Mouse (Mus musculus): ENCODE results near the gene Olfm4. TPM values are rescaled to one million over a fixed set of nuclear protein-coding genes. Genes with fewer than 3 reads are reported as not detected.

The Olfm4 gene
- 86.6 and 91.2 TPM in 2 replicates for polyA plus RNA-seq (2012; rRNA removed)

DNA sequence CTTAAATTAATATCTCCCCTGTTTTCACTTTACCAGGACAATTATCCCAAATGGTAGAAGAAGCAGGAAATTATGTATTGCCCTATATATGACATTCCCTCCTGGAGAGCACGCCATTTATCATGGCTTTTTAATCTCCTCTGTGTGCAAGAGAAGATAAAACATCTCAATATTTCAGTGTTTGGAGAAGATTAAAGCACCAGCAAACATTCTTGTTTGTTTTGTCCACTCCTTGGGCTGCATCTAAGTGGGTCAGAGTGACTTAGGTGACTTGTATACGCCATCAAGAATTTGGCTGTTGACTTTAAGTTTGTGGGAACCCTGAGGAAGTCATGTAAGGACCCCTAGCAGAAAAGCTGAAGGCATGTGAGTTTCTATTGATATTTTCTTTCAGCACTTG, at the start of gene Olfm4:
Gene Olfm4, plus strand, starts transcription at position 301 of the 400 bp plus-strand sequence.
- H3K36me3 ChIP-seq (ENCODE audit: control insufficient read depth, insufficient read depth, low read length) = no peaks in the 10 kb centered on the region
- WGBS = 44% methylated on average over 2 of the region's 2 CpGs
- no peak within 1 kb of the TSS for H3K4me3 ChIP-seq (ENCODE audit: low read depth, low read length)
- no peak for TF ChIP-seq POLR2A (IDR thresholded peaks at IDR 0.05; ENCODE audit: low read depth, low read length)
- no peak for TF ChIP-seq CTCF (IDR thresholded peaks at IDR 0.05; ENCODE audit: extremely low read depth, insufficient read length, insufficient replicate concordance, low read depth, low read length)
- peak within 1 kb of the TSS; percentile 7; the same call in 1 of the 2 replicates for H3K27ac ChIP-seq (ENCODE audit: insufficient read depth, low read depth, low read length)
- H3K4me1 ChIP-seq (ENCODE audit: control insufficient read depth, insufficient read depth, insufficient read length, low read length) = no peaks in the 10 kb centered on the region; the same call in 1 of the 2 replicates
- H3K27me3 ChIP-seq (ENCODE audit: control insufficient read depth, insufficient read depth, low read length) = no peaks in the 10 kb centered on the region

- WGBS = 65% methylated on average over 4 of the region's 4 CpGs
- Histone ChIP-seq H3K4me1 (ENCODE audit: control insufficient read depth, insufficient read depth, insufficient read length, low read length) (no peaks in the 10 kb centered on the region), H3K4me3 (ENCODE audit: low read depth, low read length) (no peak overlapping the region), H3K27me3 (ENCODE audit: control insufficient read depth, insufficient read depth, low read length) (no peaks in the 10 kb centered on the region), H3K27ac (ENCODE audit: insufficient read depth, low read depth, low read length) (no peak overlapping the region), H3K36me3 (ENCODE audit: control insufficient read depth, insufficient read depth, low read length) (no peaks in the 10 kb centered on the region)
- TF ChIP-seq CTCF (IDR thresholded peaks at IDR 0.05; ENCODE audit: extremely low read depth, insufficient read length, insufficient replicate concordance, low read depth, low read length) (no peak), POLR2A (IDR thresholded peaks at IDR 0.05; ENCODE audit: low read depth, low read length) (no peak)
Measured at GRCm38 (mm10) chr14:79934426-79934825, 49.5 kb upstream of the Olfm4 start.

DNA sequence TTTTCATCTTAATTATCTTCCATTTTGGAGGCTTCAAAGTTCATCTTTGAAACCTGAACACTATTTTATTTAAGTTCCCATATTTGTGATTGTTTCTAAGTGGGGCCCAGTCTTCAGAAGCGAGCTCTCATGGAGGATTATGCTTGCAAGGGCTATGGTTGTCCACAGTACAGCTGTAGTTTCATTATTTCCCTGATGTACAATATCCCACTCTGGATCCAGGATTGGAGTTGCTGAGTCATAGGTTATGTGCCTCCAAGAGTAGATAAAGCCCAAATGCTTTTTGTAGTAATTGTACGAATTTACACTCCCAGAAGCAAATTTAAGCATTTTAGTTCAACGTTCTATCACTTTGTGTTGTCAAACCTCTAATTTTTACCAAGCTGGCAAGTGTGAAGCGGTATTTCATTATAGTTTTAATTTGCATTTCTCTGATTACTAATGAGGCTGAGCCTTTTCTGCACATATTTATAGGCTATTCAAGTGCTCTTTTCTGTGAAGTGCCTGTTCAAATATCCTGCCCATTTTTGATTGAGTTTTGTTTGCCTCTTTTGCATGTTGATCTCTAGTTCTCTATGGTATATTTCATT, 46.9 kb upstream of the Olfm4 start:
- 92% methylated on average over 4 of the region's 4 CpGs for WGBS
- Histone ChIP-seq H3K36me3 (ENCODE audit: control insufficient read depth, insufficient read depth, low read length) (no peaks in the 10 kb centered on the region), H3K4me3 (ENCODE audit: low read depth, low read length) (no peak overlapping the region), H3K27me3 (ENCODE audit: control insufficient read depth, insufficient read depth, low read length) (no peaks in the 10 kb centered on the region), H3K27ac (ENCODE audit: insufficient read depth, low read depth, low read length) (no peak overlapping the region), H3K4me1 (ENCODE audit: control insufficient read depth, insufficient read depth, insufficient read length, low read length) (no peaks in the 10 kb centered on the region)
- TF ChIP-seq POLR2A (IDR thresholded peaks at IDR 0.05; ENCODE audit: low read depth, low read length) = no peak
- TF ChIP-seq CTCF (IDR thresholded peaks at IDR 0.05; ENCODE audit: extremely low read depth, insufficient read length, insufficient replicate concordance, low read depth, low read length) = no peak

GRCm38 (mm10) chr14:79945876-79946275, 38.0 kb upstream of the Olfm4 start:
- H3K27me3 ChIP-seq (ENCODE audit: control insufficient read depth, insufficient read depth, low read length) = no peaks in the 10 kb centered on the region
- TF ChIP-seq POLR2A (IDR thresholded peaks at IDR 0.05; ENCODE audit: low read depth, low read length) (no peak), CTCF (IDR thresholded peaks at IDR 0.05; ENCODE audit: extremely low read depth, insufficient read length, insufficient replicate concordance, low read depth, low read length) (no peak)
- WGBS = 33% methylated on average over 2 of the region's 2 CpGs

GRCm38 (mm10) chr14:79955678-79956077, 28.2 kb upstream of the Olfm4 start:
- Histone ChIP-seq H3K36me3 (ENCODE audit: control insufficient read depth, insufficient read depth, low read length) (no peaks in the 10 kb centered on the region), H3K27me3 (ENCODE audit: control insufficient read depth, insufficient read depth, low read length) (no peaks in the 10 kb centered on the region), H3K27ac (ENCODE audit: insufficient read depth, low read depth, low read length) (no peak overlapping the region), H3K4me3 (ENCODE audit: low read depth, low read length) (no peak overlapping the region), H3K4me1 (ENCODE audit: control insufficient read depth, insufficient read depth, insufficient read length, low read length) (no peaks in the 10 kb centered on the region)
- TF ChIP-seq CTCF (IDR thresholded peaks at IDR 0.05; ENCODE audit: extremely low read depth, insufficient read length, insufficient replicate concordance, low read depth, low read length) (no peak), POLR2A (IDR thresholded peaks at IDR 0.05; ENCODE audit: low read depth, low read length) (no peak)
- 61% methylated on average over 3 of the region's 3 CpGs for WGBS

More at GRCm38 (mm10) chr14:79945876-79946275, 38.0 kb upstream of the Olfm4 start:
- Histone ChIP-seq H3K36me3 (ENCODE audit: control insufficient read depth, insufficient read depth, low read length) (no peaks in the 10 kb centered on the region), H3K4me3 (ENCODE audit: low read depth, low read length) (no peak overlapping the region), H3K4me1 (ENCODE audit: control insufficient read depth, insufficient read depth, insufficient read length, low read length) (no peaks in the 10 kb centered on the region), H3K27ac (ENCODE audit: insufficient read depth, low read depth, low read length) (no peak overlapping the region)

DNA sequence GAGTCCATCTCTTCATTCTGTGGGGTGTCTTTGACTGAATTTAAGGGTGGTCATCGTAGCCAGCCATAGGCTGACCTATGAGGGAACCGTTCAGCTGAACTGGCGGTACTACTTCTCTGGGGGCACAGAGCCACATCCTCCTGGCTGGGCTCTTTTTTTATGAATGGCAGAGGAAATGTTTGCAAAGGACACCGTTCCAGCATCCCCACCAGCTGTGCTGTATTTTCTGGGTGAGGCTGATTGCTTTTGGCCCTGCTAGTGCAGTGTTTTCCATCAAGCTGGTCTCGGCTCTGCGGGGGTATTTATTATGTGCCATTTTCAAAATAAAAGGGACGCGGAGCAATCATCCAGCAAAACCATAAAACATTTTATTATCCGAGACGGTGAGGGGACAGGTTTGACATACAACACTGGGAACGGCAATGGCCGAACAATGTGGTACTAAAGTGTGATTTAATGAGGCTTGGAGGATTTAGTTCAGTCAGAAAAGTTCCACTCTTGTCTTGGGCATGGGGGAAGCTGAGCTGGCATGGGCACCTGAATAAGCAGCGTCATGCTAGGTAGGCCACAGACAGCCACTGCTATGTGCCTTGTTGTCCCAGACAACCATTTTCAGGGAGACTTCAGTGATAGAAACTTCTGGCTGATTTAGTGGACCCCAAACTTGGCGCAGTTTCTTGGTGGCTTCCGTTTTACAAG, 25.9 kb upstream of the Olfm4 start:
- WGBS = 79% methylated on average over 15 of the region's 15 CpGs
- Histone ChIP-seq H3K4me1 (ENCODE audit: control insufficient read depth, insufficient read depth, insufficient read length, low read length) (no peaks in the 10 kb centered on the region), H3K36me3 (ENCODE audit: control insufficient read depth, insufficient read depth, low read length) (no peaks in the 10 kb centered on the region), H3K27me3 (ENCODE audit: control insufficient read depth, insufficient read depth, low read length) (no peaks in the 10 kb centered on the region), H3K27ac (ENCODE audit: insufficient read depth, low read depth, low read length) (no peak overlapping the region), H3K4me3 (ENCODE audit: low read depth, low read length) (no peak overlapping the region)
- TF ChIP-seq CTCF (IDR thresholded peaks at IDR 0.05; ENCODE audit: extremely low read depth, insufficient read length, insufficient replicate concordance, low read depth, low read length) (no peak), POLR2A (IDR thresholded peaks at IDR 0.05; ENCODE audit: low read depth, low read length) (no peak)

GRCm38 (mm10) chr14:79961187-79961586, 22.7 kb upstream of the Olfm4 start:
- Histone ChIP-seq H3K4me1 (ENCODE audit: control insufficient read depth, insufficient read depth, insufficient read length, low read length) (no peaks in the 10 kb centered on the region), H3K4me3 (ENCODE audit: low read depth, low read length) (no peak overlapping the region), H3K27me3 (ENCODE audit: control insufficient read depth, insufficient read depth, low read length) (no peaks in the 10 kb centered on the region), H3K27ac (ENCODE audit: insufficient read depth, low read depth, low read length) (no peak overlapping the region), H3K36me3 (ENCODE audit: control insufficient read depth, insufficient read depth, low read length) (no peaks in the 10 kb centered on the region)
- 88% methylated on average over 4 of the region's 4 CpGs for WGBS
- TF ChIP-seq POLR2A (IDR thresholded peaks at IDR 0.05; ENCODE audit: low read depth, low read length) (no peak), CTCF (IDR thresholded peaks at IDR 0.05; ENCODE audit: extremely low read depth, insufficient read length, insufficient replicate concordance, low read depth, low read length) (no peak)

Data from small intestine, adult 2 months (tissue).